Mouse (Mus musculus): ENCODE data around the gene Cnpy1.

DNA sequence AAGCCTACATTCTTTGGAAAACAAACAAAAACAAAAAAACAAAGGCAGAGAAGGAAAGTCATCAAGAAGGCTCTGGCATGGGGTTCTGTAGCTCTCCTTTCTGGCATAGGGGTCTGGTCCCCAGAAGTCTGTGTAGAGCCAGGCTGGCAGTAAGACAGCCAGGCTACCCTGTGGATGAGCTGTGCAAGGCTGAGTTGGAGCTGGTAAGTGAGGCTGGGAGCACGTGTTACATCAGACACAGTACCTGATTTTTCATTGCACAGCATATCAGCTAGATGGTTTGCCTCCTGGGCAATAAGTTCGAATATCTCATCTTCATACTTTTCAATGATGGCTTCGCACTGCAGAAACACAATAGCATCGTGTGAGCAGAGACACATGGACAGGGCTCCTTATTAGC, 38.6 kb downstream of the Cnpy1 start:
- TF ChIP-seq CTCF (IDR thresholded peaks at IDR 0.05; ENCODE audit: low read depth, low read length) (no peak), POLR2A (IDR thresholded peaks at IDR 0.05; ENCODE audit: extremely low read depth, insufficient read depth, low read length) (no peak)
